Mouse (Mus musculus) myocyte (in vitro differentiated cells): ENCODE measurements around the gene Acad9. TPM values are rescaled to one million over a fixed set of nuclear protein-coding genes. Genes with fewer than 3 reads are reported as not detected.

Source experiments
- H3K27me3 ChIP-seq: one replicate; pipeline ENCODE4 v1.6.1; 2011; ENCODE audit not compliant: control insufficient read depth, insufficient read depth, insufficient read length
- H3K36me3 ChIP-seq: one replicate; pipeline ENCODE4 v1.6.1; 2011; ENCODE audit not compliant: control insufficient read depth, insufficient read depth
- H3K4me2 ChIP-seq: one replicate; pipeline ENCODE4 v1.6.1; 2011; ENCODE audit warnings: low read depth, control low read depth
- H3K4me3 ChIP-seq: one replicate; pipeline ENCODE4 v1.5.1; 2011; ENCODE audit warnings: mild to moderate bottlenecking, control low read depth, moderate library complexity
- H3K79me2 ChIP-seq: one replicate; pipeline ENCODE4 v1.6.1; 2011; ENCODE audit not compliant: control insufficient read depth, insufficient read depth
- H3ac ChIP-seq: one replicate; pipeline ENCODE4 v1.6.1; 2011; ENCODE audit not compliant: control insufficient read depth, insufficient read length
- CEBPB ChIP-seq: IDR thresholded peaks from 2 replicates; pipeline ENCODE4 v1.6.1; 2011; ENCODE audit warnings: mild to moderate bottlenecking, moderate library complexity; ENCODE audit not compliant: poor library complexity, insufficient read depth, severe bottlenecking
- E2F4 ChIP-seq: IDR thresholded peaks from one replicate; pipeline ENCODE4 v1.6.1; 2011; ENCODE audit warnings: mild to moderate bottlenecking, control low read depth, moderate library complexity; ENCODE audit not compliant: insufficient read depth
- MAX ChIP-seq: IDR thresholded peaks from one replicate; pipeline ENCODE4 v1.6.1; 2011; ENCODE audit warnings: low read depth, mild to moderate bottlenecking, control low read depth
- MYOD1 ChIP-seq, 3 experiments: IDR thresholded peaks; one replicate each; pipeline ENCODE4 v1.6.1; 2011; ENCODE audit warnings: control low read depth in 2 of 3, low read depth in 2 of 3, mild to moderate bottlenecking in 2 of 3, moderate library complexity in 1 of 3; ENCODE audit not compliant: insufficient read length in 2 of 3, control insufficient read depth in 1 of 3
- MYOG ChIP-seq, 3 experiments: IDR thresholded peaks; one replicate each; pipeline ENCODE4 v1.6.1; 2011; ENCODE audit warnings: control low read depth in 2 of 3, low read depth in 2 of 3, mild to moderate bottlenecking in 2 of 3; ENCODE audit not compliant: insufficient read length in 2 of 3, control insufficient read depth in 1 of 3, insufficient read depth in 1 of 3
- POLR2A ChIP-seq: IDR thresholded peaks from one replicate; pipeline ENCODE4 v1.6.1; 2011; ENCODE audit warnings: low read depth, mild to moderate bottlenecking, control low read depth, moderate library complexity; ENCODE audit not compliant: insufficient read length
- POLR2AphosphoS2 ChIP-seq: IDR thresholded peaks from one replicate; pipeline ENCODE4 v1.6.1; 2011; ENCODE audit warnings: low read depth, control low read depth; ENCODE audit not compliant: insufficient read length
- REST ChIP-seq: IDR thresholded peaks from one replicate; pipeline ENCODE4 v1.6.1; 2011; ENCODE audit warnings: mild to moderate bottlenecking, control low read depth, moderate library complexity; ENCODE audit not compliant: insufficient read depth, insufficient read length
- SRF ChIP-seq: IDR thresholded peaks from one replicate; pipeline ENCODE4 v1.6.1; 2011; ENCODE audit warnings: low read depth; ENCODE audit not compliant: control insufficient read depth, insufficient read length
- TCF12 ChIP-seq: IDR thresholded peaks from one replicate; pipeline ENCODE4 v1.6.1; 2011; ENCODE audit warnings: mild to moderate bottlenecking, control low read depth; ENCODE audit not compliant: poor library complexity, insufficient read depth, severe bottlenecking
- TCF3 ChIP-seq: IDR thresholded peaks from one replicate; pipeline ENCODE4 v1.6.1; 2011; ENCODE audit warnings: low read depth, control low read depth; ENCODE audit not compliant: insufficient read length
- USF1 ChIP-seq: IDR thresholded peaks from one replicate; pipeline ENCODE4 v1.6.1; 2011; ENCODE audit warnings: low read depth, mild to moderate bottlenecking, control low read depth, moderate library complexity
- polyA plus RNA-seq: library from polyadenylated mRNA; unstranded; fragments of >200 nt; fragmentation: generic; extraction: Trizol; gene quantifications from one replicate; pipeline ENCODE4 v1.2.1, GENCODE M21; 2012; ENCODE audit warnings: missing spikeins

Gene Acad9
- polyA plus RNA-seq, 1 experiment: 20.5 TPM

DNA sequence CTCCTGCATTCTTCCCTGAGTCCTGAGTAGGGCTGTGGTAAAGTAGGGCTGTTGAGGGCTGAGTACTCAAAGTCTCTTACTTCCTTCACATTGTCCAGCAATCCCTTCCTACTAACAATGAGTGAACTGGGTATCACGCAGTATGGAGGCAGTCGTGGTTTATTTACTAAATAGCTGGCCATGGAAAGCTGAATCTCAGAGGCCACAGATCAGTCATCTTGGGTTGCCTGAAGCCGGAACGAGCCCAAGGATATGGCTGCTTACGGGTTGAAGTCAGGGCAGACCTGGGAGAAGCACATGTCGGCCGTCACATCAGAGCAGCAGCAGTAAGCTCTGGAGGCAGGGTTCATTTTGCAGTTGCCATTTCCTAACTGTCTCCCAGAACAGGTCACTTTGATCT lies 17.6 kb downstream of the Acad9 start:
- Histone ChIP-seq H3K4me2 (no peak overlapping the region), H3K36me3 (peaks cover 8% of the 10 kb centered on the region), H3ac (no peak overlapping the region), H3K27me3 (no peaks in the 10 kb centered on the region), H3K4me3 (no peak overlapping the region), H3K79me2 (no peaks in the 10 kb centered on the region)
- TF ChIP-seq SRF: no peak
- TF ChIP-seq MAX: no peak
- no peak for TF ChIP-seq E2F4

- H3K27me3 ChIP-seq: no peaks in the 10 kb centered on the region
- H3K4me2 ChIP-seq: no peak overlapping the region
- H3K4me3 ChIP-seq: no peak overlapping the region
- H3K79me2 ChIP-seq: no peaks in the 10 kb centered on the region
- H3K36me3 ChIP-seq: peaks cover 12% of the 10 kb centered on the region
- H3ac ChIP-seq: no peak overlapping the region
- TF ChIP-seq USF1 (no peak), TCF3 (no peak), MAX (no peak), POLR2A (no peak), SRF (no peak), E2F4 (no peak), TCF12 (no peak)
These were observed 19.6 kb downstream of the Acad9 start for GRCm38 (mm10) chr3:36085394-36085793.

DNA sequence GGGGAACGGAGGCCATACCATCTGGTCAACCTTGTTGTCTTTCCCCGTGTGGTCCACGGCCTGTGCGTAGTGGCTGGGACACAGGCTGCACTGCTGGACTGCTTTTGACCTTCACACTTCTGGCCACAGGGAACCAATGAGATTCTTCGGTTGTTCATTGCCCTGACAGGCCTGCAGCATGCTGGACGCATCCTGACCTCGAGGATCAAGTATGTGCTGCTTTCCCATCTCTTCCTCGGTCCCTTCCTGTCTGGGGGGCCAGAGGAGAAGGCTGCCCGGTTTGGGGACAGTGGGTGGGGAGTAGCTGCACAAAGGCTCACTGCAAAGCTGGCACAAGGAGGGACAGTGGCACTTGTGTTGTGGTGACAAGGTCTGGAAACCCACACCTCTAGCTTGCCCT lies 21.8 kb downstream of the Acad9 start:
- H3K36me3 ChIP-seq: peaks cover 19% of the 10 kb centered on the region
- H3K4me3 ChIP-seq: no peak overlapping the region
- H3K79me2 ChIP-seq: no peaks in the 10 kb centered on the region
- H3ac ChIP-seq: no peak overlapping the region
- no peak overlapping the region for H3K4me2 ChIP-seq
- TF ChIP-seq MAX (no peak), TCF3 (no peak), TCF12 (no peak), USF1 (no peak), E2F4 (no peak), POLR2AphosphoS2 (no peak), REST (no peak), POLR2A (no peak), CEBPB (no peak), SRF (no peak), MYOD1 (IDR thresholded peaks at IDR 0.05; ENCODE audit: control insufficient read depth in 1 of 3, insufficient read length in 2 of 3, low read depth in 2 of 3) (no peak), MYOG (IDR thresholded peaks at IDR 0.05; ENCODE audit: control insufficient read depth in 1 of 3, insufficient read depth in 1 of 3, insufficient read length in 2 of 3, low read depth in 2 of 3) (no peak)
- no peaks in the 10 kb centered on the region for H3K27me3 ChIP-seq

DNA sequence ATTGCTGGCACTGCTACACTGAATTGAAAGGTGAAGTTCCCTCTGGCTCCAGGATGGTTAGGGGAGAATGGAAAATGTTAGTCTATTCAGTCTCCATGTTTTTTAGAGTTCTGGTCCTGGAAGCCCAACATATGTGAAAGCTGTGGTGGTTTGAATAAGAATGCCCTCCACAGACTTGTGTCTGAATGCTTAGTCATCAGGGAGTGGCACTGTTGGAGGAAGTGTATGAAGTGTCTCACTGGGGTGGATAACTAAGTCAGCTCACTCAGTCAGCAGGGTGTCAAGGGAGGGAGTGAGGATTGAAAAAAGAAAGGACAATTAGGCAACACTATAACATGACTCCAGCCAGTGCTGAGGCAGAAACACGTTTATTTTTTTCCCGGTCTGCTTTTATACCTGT lies 29.6 kb downstream of the Acad9 start:
- no peak overlapping the region for H3ac ChIP-seq
- TF ChIP-seq TCF3 (no peak), SRF (no peak), CEBPB (no peak), TCF12 (no peak), E2F4 (no peak), POLR2A (no peak), MAX (no peak), MYOD1 (IDR thresholded peaks at IDR 0.05; ENCODE audit: control insufficient read depth in 1 of 3, insufficient read length in 2 of 3, low read depth in 2 of 3) (no peak), USF1 (no peak), MYOG (IDR thresholded peaks at IDR 0.05; ENCODE audit: control insufficient read depth in 1 of 3, insufficient read depth in 1 of 3, insufficient read length in 2 of 3, low read depth in 2 of 3) (no peak), REST (no peak), POLR2AphosphoS2 (no peak)

DNA sequence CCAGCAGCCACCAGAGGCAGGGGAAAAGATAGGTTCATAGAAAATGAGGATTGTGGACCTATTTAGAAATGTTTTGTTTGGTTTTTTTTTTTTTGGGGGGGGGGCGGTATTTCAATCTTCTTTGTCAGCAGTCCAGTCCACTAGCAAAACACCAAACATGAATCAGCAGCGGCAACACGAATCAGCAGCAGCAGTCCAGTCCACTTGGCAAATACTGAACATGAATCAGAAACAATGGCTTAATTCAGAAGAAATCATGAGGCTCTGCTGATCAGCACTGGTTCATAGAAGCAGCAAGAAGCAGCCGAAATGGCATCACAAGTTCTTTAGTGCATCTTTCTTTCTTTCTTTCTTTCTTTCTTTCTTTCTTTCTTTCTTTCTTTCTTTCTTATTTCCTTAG lies 50.3 kb downstream of the Acad9 start:
- no peaks in the 10 kb centered on the region for H3K79me2 ChIP-seq
- H3K27me3 ChIP-seq: no peaks in the 10 kb centered on the region
- no peak overlapping the region for H3ac ChIP-seq
- H3K4me2 ChIP-seq: no peak overlapping the region
- TF ChIP-seq SRF (no peak), MYOG (IDR thresholded peaks at IDR 0.05; ENCODE audit: control insufficient read depth in 1 of 3, insufficient read depth in 1 of 3, insufficient read length in 2 of 3, low read depth in 2 of 3) (no peak), REST (no peak), USF1 (no peak), MAX (no peak), POLR2A (no peak), POLR2AphosphoS2 (no peak), MYOD1 (IDR thresholded peaks at IDR 0.05; ENCODE audit: control insufficient read depth in 1 of 3, insufficient read length in 2 of 3, low read depth in 2 of 3) (no peak), CEBPB (no peak), E2F4 (no peak), TCF3 (no peak), TCF12 (no peak)
- H3K36me3 ChIP-seq: no peaks in the 10 kb centered on the region
- no peak overlapping the region for H3K4me3 ChIP-seq

More for the DNA sequence above, 29.6 kb downstream of the Acad9 start:
- Histone ChIP-seq H3K4me3 (no peak overlapping the region), H3K36me3 (peaks cover 7% of the 10 kb centered on the region), H3K79me2 (no peaks in the 10 kb centered on the region), H3K4me2 (no peak overlapping the region), H3K27me3 (no peaks in the 10 kb centered on the region)
